Mouse (Mus musculus) megakaryocyte, embryonic 14.5 days (primary cell): ENCODE measurements around the gene Parvg. TPM values are rescaled to one million over a fixed set of nuclear protein-coding genes. Genes with fewer than 3 reads are reported as not detected.

Experiments
- H3K27me3 ChIP-seq: replicated peaks from 2 replicates; pipeline ENCODE3; 2012; ENCODE audit warnings: inconsistent platforms
- H3K36me3 ChIP-seq: replicated peaks from 2 replicates; pipeline ENCODE3; 2012; ENCODE audit warnings: low read length, inconsistent platforms, mixed read lengths
- H3K4me1 ChIP-seq: 2 replicates; pipeline ENCODE4 v1.6.1; 2012; ENCODE audit warnings: inconsistent platforms
- H3K4me3 ChIP-seq: replicated peaks from 2 replicates; pipeline ENCODE3; 2012; ENCODE audit warnings: moderate library complexity, mild to moderate bottlenecking, inconsistent platforms
- H3K9me3 ChIP-seq: 2 replicates; pipeline ENCODE4 v1.6.1; 2012; ENCODE audit warnings: inconsistent platforms
- FLI1 ChIP-seq: IDR thresholded peaks from 2 replicates; pipeline ENCODE4 v1.6.1; 2012; ENCODE audit warnings: low read length, inconsistent platforms, mixed read lengths
- GATA1 ChIP-seq: IDR thresholded peaks from 3 replicates; pipeline ENCODE4 v1.6.1; 2012; ENCODE audit warnings: mixed read lengths, low read length, inconsistent platforms, borderline replicate concordance
- polyA plus RNA-seq: library from polyadenylated mRNA; stranded (reverse); fragments of >175 nt; gene quantifications from 2 replicates; pipeline ENCODE4 v1.2.3, GENCODE M21; 2012; ENCODE audit warnings: low replicate concordance; ENCODE audit not compliant: insufficient read depth

Gene Parvg
- polyA plus RNA-seq, 1 experiment: 38.7 TPM

DNA sequence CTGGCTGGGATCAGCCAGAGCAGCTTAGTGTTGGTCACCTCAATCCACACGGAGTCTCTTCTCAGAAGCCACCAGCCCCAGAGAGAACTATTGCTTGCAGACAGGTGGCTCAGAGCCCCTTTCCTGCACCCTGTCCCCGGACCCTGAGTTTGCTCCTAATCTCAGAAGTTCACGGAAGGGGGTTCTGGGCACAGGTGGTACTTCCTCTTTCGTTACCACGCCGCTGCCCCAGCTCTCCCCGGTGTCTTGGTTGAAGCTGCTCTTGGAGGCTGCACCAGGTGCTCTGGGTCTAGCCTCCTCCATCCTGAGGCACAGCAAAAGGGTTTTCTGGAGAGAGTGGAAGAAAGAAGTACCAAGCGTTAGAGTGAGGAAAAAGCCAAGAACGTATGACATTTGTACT lies 60.2 kb downstream of the Parvg start:
- Histone ChIP-seq H3K9me3 (peaks cover 24% of the 10 kb centered on the region), H3K36me3 (no peaks in the 10 kb centered on the region), H3K27me3 (peaks cover 56% of the 10 kb centered on the region), H3K4me3 (no peak overlapping the region), H3K4me1 (peaks cover 42% of the 10 kb centered on the region)
- TF ChIP-seq FLI1: no peak

DNA sequence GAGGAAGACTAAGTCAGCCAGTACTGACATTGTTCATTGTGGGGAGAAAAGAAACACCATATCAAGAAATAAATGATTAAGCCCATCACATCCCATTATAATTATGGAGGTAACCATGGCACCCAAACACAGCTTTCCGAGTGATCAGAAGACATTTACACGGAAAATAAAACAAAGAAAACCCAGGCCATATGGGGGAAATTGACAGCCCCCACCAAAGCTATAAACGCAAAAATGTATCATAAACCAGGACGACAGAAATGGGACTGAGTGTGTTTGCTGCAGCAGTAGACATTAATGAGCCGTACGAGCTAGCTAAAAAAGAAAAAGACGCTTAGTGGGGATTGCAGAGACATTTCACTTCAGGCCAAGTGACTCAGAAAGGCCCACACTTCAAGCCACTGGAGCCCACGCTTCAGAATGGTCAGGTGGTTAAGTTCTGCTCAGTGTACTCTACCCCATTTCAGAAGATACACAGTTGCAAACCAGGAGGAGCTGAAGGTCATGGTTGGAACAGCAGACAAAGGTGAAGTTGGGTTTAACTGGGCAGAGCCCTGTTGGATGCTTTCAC lies 62.3 kb downstream of the Parvg start:
- Histone ChIP-seq H3K4me3 (no peak overlapping the region), H3K4me1 (peaks cover 32% of the 10 kb centered on the region), H3K27me3 (peaks cover 62% of the 10 kb centered on the region), H3K36me3 (no peaks in the 10 kb centered on the region), H3K9me3 (peaks cover 35% of the 10 kb centered on the region)
- TF ChIP-seq GATA1: no peak
- no peak for TF ChIP-seq FLI1

DNA sequence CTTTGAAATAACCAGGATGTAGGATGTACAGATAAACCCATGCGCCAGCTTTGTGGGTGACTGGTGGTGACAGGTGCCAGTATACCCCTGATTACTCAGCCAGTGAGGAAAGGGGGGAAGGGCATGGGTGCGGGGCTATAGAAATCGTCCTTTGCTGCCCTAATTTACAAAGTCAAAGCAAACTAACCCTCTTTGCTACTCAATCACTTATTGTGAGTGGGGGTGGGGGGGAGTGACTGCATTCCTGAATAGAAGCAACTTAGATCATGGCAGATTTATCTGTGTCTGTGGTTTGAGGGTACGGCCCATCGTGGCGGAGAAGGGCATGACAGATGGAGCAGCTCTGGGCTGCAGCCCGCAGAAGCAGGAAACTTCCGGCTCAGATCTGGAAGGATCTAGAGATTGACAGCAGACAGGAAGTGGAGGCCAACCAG lies 64.9 kb downstream of the Parvg start:
- Histone ChIP-seq H3K9me3 (peaks cover 38% of the 10 kb centered on the region), H3K36me3 (no peaks in the 10 kb centered on the region), H3K27me3 (peaks cover 61% of the 10 kb centered on the region), H3K4me3 (no peak overlapping the region), H3K4me1 (peaks cover 16% of the 10 kb centered on the region)
- TF ChIP-seq FLI1 (no peak), GATA1 (no peak)

- Histone ChIP-seq H3K27me3 (peaks cover 79% of the 10 kb centered on the region), H3K4me1 (peaks cover 16% of the 10 kb centered on the region), H3K9me3 (peaks cover 29% of the 10 kb centered on the region), H3K36me3 (no peaks in the 10 kb centered on the region), H3K4me3 (no peak overlapping the region)
- TF ChIP-seq GATA1: no peak
Measured at GRCm38 (mm10) chr15:84392131-84392530, 68.3 kb downstream of the Parvg start.

Other genes starting within 250 kb of the Parvg start
- not detected in 2 replicates for gene Sult4a1, start 218.3 kb upstream of the Parvg start, polyA plus RNA-seq
- gene Pnpla5, start 200.9 kb upstream of the Parvg start, polyA plus RNA-seq: not detected in 2 replicates
- not detected in 2 replicates for gene Pnpla3, start 156.2 kb upstream of the Parvg start, polyA plus RNA-seq
- 14.6 and 45.4 TPM in 2 replicates for gene Samm50, start 131.8 kb upstream of the Parvg start, polyA plus RNA-seq
- gene Parvb, start 92.0 kb upstream of the Parvg start, polyA plus RNA-seq: 524 and 845 TPM in 2 replicates
- gene Shisal1, start 123.1 kb downstream of the Parvg start, polyA plus RNA-seq: not detected in 2 replicates
- 0.07 TPM in 1 of 2 replicates, not detected in the other for gene Rtl6, start 233.8 kb downstream of the Parvg start, polyA plus RNA-seq